Mouse (Mus musculus) midbrain, embryonic 14.5 days (tissue): ENCODE measurements around the gene Gjb6. TPM values are rescaled to one million over a fixed set of nuclear protein-coding genes. Genes with fewer than 3 reads are reported as not detected.
A peak's percentile ranks its signal among the peaks of the same experiment; 100 is the strongest.

ENCODE experiments used
- ATAC-seq: fragments of 200-750 bp; cut with Nextera tagmentation; 2 replicates; pipeline ENCODE4 v1.8.0; 2017; ENCODE audit warnings: moderate number of reproducible peaks, moderate library complexity; ENCODE audit not compliant: low FRiP score, low TSS enrichment
- DNase-seq: peaks from one replicate; pipeline ENCODE4 v3.0.0-alpha.2; 2015
- H3K27ac ChIP-seq: fragments of 300-500 bp; sonication (generic); replicated peaks from 2 replicates; pipeline ENCODE4 v1.5.1; 2014; ENCODE audit warnings: mild to moderate bottlenecking, low read depth, low read length, moderate library complexity
- H3K27me3 ChIP-seq: fragments of 300-500 bp; sonication (generic); 2 replicates; pipeline ENCODE4 v1.6.1; 2014; ENCODE audit warnings: low read length, control low read depth, mixed read lengths; ENCODE audit not compliant: control insufficient read depth, insufficient read depth
- H3K36me3 ChIP-seq: fragments of 300-500 bp; sonication (generic); 2 replicates; pipeline ENCODE4 v1.6.1; 2014; ENCODE audit warnings: low read length, control low read depth; ENCODE audit not compliant: control insufficient read depth, insufficient read depth
- H3K4me1 ChIP-seq: fragments of 300-500 bp; sonication (generic); 2 replicates; pipeline ENCODE4 v1.6.1; 2014; ENCODE audit warnings: mild to moderate bottlenecking, antibody characterized with exemption, low read length, control low read depth; ENCODE audit not compliant: control insufficient read depth, insufficient read depth
- H3K4me2 ChIP-seq: fragments of 300-500 bp; sonication (generic); 2 replicates; pipeline ENCODE4 v1.6.1; 2014; ENCODE audit warnings: mild to moderate bottlenecking, low read length, moderate library complexity
- H3K4me3 ChIP-seq: fragments of 300-500 bp; sonication (generic); replicated peaks from 2 replicates; pipeline ENCODE4 v1.5.1; 2014; ENCODE audit warnings: low read depth, low read length
- H3K9ac ChIP-seq: fragments of 300-500 bp; sonication (generic); replicated peaks from 2 replicates; pipeline ENCODE4 v1.6.1; 2014; ENCODE audit warnings: mild to moderate bottlenecking, low read length, moderate library complexity
- H3K9me3 ChIP-seq: fragments of 300-500 bp; sonication (generic); 2 replicates; pipeline ENCODE4 v1.6.1; 2016; ENCODE audit warnings: low read length, control low read depth, mixed read lengths; ENCODE audit not compliant: control insufficient read depth
- WGBS: fragments of 180-500 bp; shearing (Covaris S2); extraction: QIAGEN DNeasy Blood & Tissue Kit; methylation state at CpG from one replicate; pipeline ENCODE4 v1.1.7; 2014; 5-methylcytosine and 5-hydroxymethylcytosine counted together
- polyA plus RNA-seq: library from polyadenylated mRNA; unstranded; fragments of >200 nt; fragmentation: Nextera tagmentation; extraction: Ambion mirVana; gene quantifications from 2 replicates; pipeline ENCODE4 v1.2.1, GENCODE M21; 2014

Gjb6 gene
- polyA plus RNA-seq, 1 experiment from 2014 or later, result 9.8 TPM

- Histone ChIP-seq H3K4me3 (no peak within 1 kb of the TSS), H3K27ac (peak within 1 kb of the TSS; percentile 49; the same call in 1 of the 2 replicates), H3K27me3 (no peaks in the 10 kb centered on the region), H3K36me3 (no peaks in the 10 kb centered on the region), H3K4me2 (peak within 1 kb of the TSS; percentile 38), H3K9me3 (no peaks in the 10 kb centered on the region), H3K9ac (no peak within 1 kb of the TSS), H3K4me1 (peaks cover 10% of the 10 kb centered on the region)
- 5% methylated on average over 13 of the region's 13 CpGs for WGBS
- peak; percentile 78 for ATAC-seq
- DNase-seq, result peak; percentile 70
Measured at GRCm38 (mm10) chr14:57115823-57116544, 17.4 kb downstream of the Gjb6 start, which contains the start of gene Gm4491. Gene Gm4491 (minus strand): TSS chr14:57115883.

- H3K4me1 ChIP-seq, result 0 out of 2 replicates have a peak, but pooled peaks cover 3% of the 10 kb centered on the region
- DNase-seq (peak; percentile 86), ATAC-seq (no peak)
- no peak overlapping the region for H3K9ac ChIP-seq
- no peak overlapping the region for H3K27ac ChIP-seq
- H3K4me2 ChIP-seq, result no peak overlapping the region
- 8% methylated on average over 4 of the region's 4 CpGs for WGBS
- peaks cover 33% of the 10 kb centered on the region for H3K27me3 ChIP-seq
- H3K9me3 ChIP-seq, result no peaks in the 10 kb centered on the region
- H3K36me3 ChIP-seq, result no peaks in the 10 kb centered on the region
- no peak overlapping the region for H3K4me3 ChIP-seq
Measured at GRCm38 (mm10) chr14:57109194-57109593, 24.2 kb downstream of the Gjb6 start.

GRCm38 (mm10) chr14:57107916-57108315 lies 25.5 kb downstream of the Gjb6 start:
- ATAC-seq (no peak), DNase-seq (no peak)
- WGBS, result 72% methylated on average over 5 of the region's 5 CpGs
- Histone ChIP-seq H3K4me3 (no peak overlapping the region), H3K36me3 (no peaks in the 10 kb centered on the region), H3K27ac (no peak overlapping the region), H3K9ac (no peak overlapping the region), H3K4me1 (0 out of 2 replicates have a peak, but pooled peaks cover 3% of the 10 kb centered on the region), H3K4me2 (no peak overlapping the region), H3K9me3 (no peaks in the 10 kb centered on the region), H3K27me3 (peaks cover 46% of the 10 kb centered on the region)

- H3K9me3 ChIP-seq, result no peaks in the 10 kb centered on the region
- H3K4me2 ChIP-seq, result no peak overlapping the region
- no peak for ATAC-seq
- H3K36me3 ChIP-seq, result no peaks in the 10 kb centered on the region
- no peak overlapping the region for H3K9ac ChIP-seq
- H3K27me3 ChIP-seq, result peaks cover 50% of the 10 kb centered on the region
- WGBS, result 78% methylated on average over 8 of the region's 8 CpGs
- no peak overlapping the region for H3K4me3 ChIP-seq
- 0 out of 2 replicates have a peak, but pooled peaks cover 3% of the 10 kb centered on the region for H3K4me1 ChIP-seq
- H3K27ac ChIP-seq, result no peak overlapping the region
- no peak for DNase-seq
Measured at GRCm38 (mm10) chr14:57107091-57107490, 26.3 kb downstream of the Gjb6 start.

- H3K9me3 ChIP-seq, result no peaks in the 10 kb centered on the region
- peaks cover 50% of the 10 kb centered on the region for H3K27me3 ChIP-seq
- DNase-seq, result peak; percentile 9
- no peaks in the 10 kb centered on the region for H3K36me3 ChIP-seq
- H3K9ac ChIP-seq, result no peak overlapping the region
- no peak overlapping the region for H3K4me2 ChIP-seq
- WGBS, result 40% methylated on average over 11 of the region's 11 CpGs
- H3K4me1 ChIP-seq, result 0 out of 2 replicates have a peak, but pooled peaks cover 3% of the 10 kb centered on the region
- no peak overlapping the region for H3K27ac ChIP-seq
- no peak for ATAC-seq
- H3K4me3 ChIP-seq, result no peak overlapping the region
Measured at GRCm38 (mm10) chr14:57105721-57106120, 27.7 kb downstream of the Gjb6 start.

- no peaks in the 10 kb centered on the region for H3K9me3 ChIP-seq
- DNase-seq, result no peak
- WGBS, result 9% methylated on average over 14 of the region's 14 CpGs
- no peak overlapping the region for H3K27ac ChIP-seq
- peak overlapping the region; percentile 59 for H3K4me3 ChIP-seq
- 0 out of 2 replicates have a peak, but pooled peaks cover 3% of the 10 kb centered on the region for H3K4me1 ChIP-seq
- H3K4me2 ChIP-seq, result peak overlapping the region; percentile 99
- H3K36me3 ChIP-seq, result no peaks in the 10 kb centered on the region
- no peak for ATAC-seq
- peaks cover 50% of the 10 kb centered on the region for H3K27me3 ChIP-seq
- H3K9ac ChIP-seq, result no peak overlapping the region
Measured at GRCm38 (mm10) chr14:57105111-57105510, 28.3 kb downstream of the Gjb6 start.

- H3K9ac ChIP-seq, result peak within 1 kb of the TSS; percentile 39
- WGBS, result under 1% methylated on average over 100 of the region's 101 CpGs
- H3K27ac ChIP-seq, result no peak within 1 kb of the TSS
- H3K36me3 ChIP-seq, result no peaks in the 10 kb centered on the region
- H3K27me3 ChIP-seq, result peaks cover 50% of the 10 kb centered on the region
- H3K9me3 ChIP-seq, result no peaks in the 10 kb centered on the region
- 0 out of 2 replicates have a peak, but pooled peaks cover 3% of the 10 kb centered on the region for H3K4me1 ChIP-seq
- ATAC-seq (peak; percentile 60), DNase-seq (peak; percentile 64)
- H3K4me3 ChIP-seq, result peak within 1 kb of the TSS; percentile 59
- peak within 1 kb of the TSS; percentile 99 for H3K4me2 ChIP-seq
Measured at GRCm38 (mm10) chr14:57104106-57105023, 29.0 kb downstream of the Gjb6 start, which contains the start of gene Gjb2. Gene Gjb2 (minus strand): TSS chr14:57104702.

- Histone ChIP-seq H3K4me3 (peak overlapping the region; percentile 59), H3K27ac (no peak overlapping the region), H3K9me3 (no peaks in the 10 kb centered on the region), H3K36me3 (no peaks in the 10 kb centered on the region), H3K27me3 (peaks cover 50% of the 10 kb centered on the region), H3K9ac (peak overlapping the region; percentile 39), H3K4me2 (peak overlapping the region; percentile 99), H3K4me1 (0 out of 2 replicates have a peak, but pooled peaks cover 3% of the 10 kb centered on the region)
- ATAC-seq, result no peak
- 1% methylated on average over 22 of the region's 22 CpGs for WGBS
- DNase-seq, result no peak
Measured at GRCm38 (mm10) chr14:57103711-57104105, 29.7 kb downstream of the Gjb6 start.
